Mouse (Mus musculus) small intestine, adult 2 months (tissue): ENCODE results near the gene Gpatch11.

Source experiments
- CTCF ChIP-seq: fragments of 200-500 bp; IDR thresholded peaks from 2 replicates; pipeline ENCODE4 v1.5.1; 2012; ENCODE audit warnings: low read depth, mild to moderate bottlenecking, control low read depth, inconsistent platforms, low read length, moderate library complexity, mixed read lengths; ENCODE audit not compliant: insufficient replicate concordance, insufficient read length; ENCODE audit errors: extremely low read depth
- POLR2A ChIP-seq: fragments of 200-500 bp; IDR thresholded peaks from 2 replicates; pipeline ENCODE4 v1.6.1; 2012; ENCODE audit warnings: low read depth, mild to moderate bottlenecking, control low read depth, inconsistent platforms, low read length, moderate library complexity

- no peak for TF ChIP-seq POLR2A
- no peak for TF ChIP-seq CTCF
Measured at GRCm38 (mm10) chr17:78842271-78842928, 7.0 kb downstream of the Gpatch11 start.
